Mouse (Mus musculus) testis, adult 2 months (tissue): ENCODE measurements around the gene Rbp7. TPM values are rescaled to one million over a fixed set of nuclear protein-coding genes. Genes with fewer than 3 reads are reported as not detected.

Experiments used
- H3K27ac ChIP-seq: fragments of 200-500 bp; 2 replicates; pipeline ENCODE4 v1.5.1; 2012; ENCODE audit warnings: low read depth, low read length; ENCODE audit not compliant: control insufficient read depth, insufficient read depth
- H3K27me3 ChIP-seq: fragments of 200-500 bp; 2 replicates; pipeline ENCODE4 v1.6.1; 2012; ENCODE audit warnings: mild to moderate bottlenecking, low read length, moderate library complexity; ENCODE audit not compliant: control insufficient read depth, insufficient read depth
- H3K36me3 ChIP-seq: fragments of 200-500 bp; 2 replicates; pipeline ENCODE4 v1.6.1; 2012; ENCODE audit warnings: mild to moderate bottlenecking, low read length; ENCODE audit not compliant: control insufficient read depth, insufficient read depth
- H3K4me1 ChIP-seq: fragments of 200-500 bp; 2 replicates; pipeline ENCODE4 v1.6.1; 2012; ENCODE audit warnings: low read length; ENCODE audit not compliant: control insufficient read depth, insufficient read depth
- H3K4me3 ChIP-seq: fragments of 200-500 bp; 2 replicates; pipeline ENCODE4 v1.5.1; 2012; ENCODE audit warnings: low read depth, mild to moderate bottlenecking, low read length, moderate library complexity, mixed read lengths; ENCODE audit not compliant: control insufficient read depth
- CTCF ChIP-seq: fragments of 200-500 bp; IDR thresholded peaks from 2 replicates; pipeline ENCODE4 v1.5.1; 2012; ENCODE audit warnings: low read depth, mild to moderate bottlenecking, inconsistent platforms, low read length, moderate library complexity; ENCODE audit not compliant: control insufficient read depth, insufficient read depth, insufficient replicate concordance
- POLR2A ChIP-seq: fragments of 200-500 bp; IDR thresholded peaks from 2 replicates; pipeline ENCODE4 v1.6.1; 2012; ENCODE audit warnings: low read depth, mild to moderate bottlenecking, inconsistent platforms, low read length, moderate library complexity; ENCODE audit not compliant: control insufficient read depth
- polyA plus RNA-seq: library from polyadenylated mRNA; depleted of rRNA; stranded (reverse); fragments of >200 nt; gene quantifications from 2 replicates; pipeline ENCODE4 v1.2.3, GENCODE M21; 2012

Rbp7 gene
- polyA plus RNA-seq, 1 experiment = 0.33 TPM

GRCm38 (mm10) chr4:149429592-149429991, 25.2 kb downstream of the Rbp7 start:
- TF ChIP-seq POLR2A (no peak), CTCF (no peak)
- no peaks in the 10 kb centered on the region for H3K27me3 ChIP-seq
- H3K27ac ChIP-seq = no peak overlapping the region
- no peak overlapping the region for H3K4me3 ChIP-seq
- peaks cover 3% of the 10 kb centered on the region for H3K4me1 ChIP-seq
- H3K36me3 ChIP-seq = no peaks in the 10 kb centered on the region

GRCm38 (mm10) chr4:149426325-149427199, 28.2 kb downstream of the Rbp7 start, which contains the start of gene Ube4b:
Gene Ube4b (minus strand): TSS chr4:149426749.
- no peaks in the 10 kb centered on the region for H3K36me3 ChIP-seq
- peak within 1 kb of the TSS; percentile 94 for H3K4me3 ChIP-seq
- peaks cover 3% of the 10 kb centered on the region for H3K4me1 ChIP-seq
- TF ChIP-seq CTCF (no peak), POLR2A (peak; percentile 46; the same call in 1 of the 2 replicates)
- peak within 1 kb of the TSS; percentile 90 for H3K27ac ChIP-seq
- H3K27me3 ChIP-seq = no peaks in the 10 kb centered on the region

- Histone ChIP-seq H3K4me3 (peak overlapping the region; percentile 94), H3K27me3 (no peaks in the 10 kb centered on the region), H3K4me1 (peaks cover 3% of the 10 kb centered on the region), H3K27ac (peak overlapping the region; percentile 90), H3K36me3 (no peaks in the 10 kb centered on the region)
- no peak for TF ChIP-seq CTCF
- TF ChIP-seq POLR2A = no peak
Observed at GRCm38 (mm10) chr4:149425801-149426292, 28.9 kb downstream of the Rbp7 start.

- no peak overlapping the region for H3K27ac ChIP-seq
- H3K4me1 ChIP-seq = peaks cover 3% of the 10 kb centered on the region
- no peak for TF ChIP-seq CTCF
- peak overlapping the region; percentile 31; the same call in 1 of the 2 replicates for H3K4me3 ChIP-seq
- H3K27me3 ChIP-seq = no peaks in the 10 kb centered on the region
- no peaks in the 10 kb centered on the region for H3K36me3 ChIP-seq
Observed at GRCm38 (mm10) chr4:149424755-149425154, 30.0 kb downstream of the Rbp7 start.

GRCm38 (mm10) chr4:149417854-149418365, 36.9 kb downstream of the Rbp7 start:
- Histone ChIP-seq H3K36me3 (no peaks in the 10 kb centered on the region), H3K4me1 (0 out of 2 replicates have a peak, but pooled peaks cover 2% of the 10 kb centered on the region)
- TF ChIP-seq POLR2A (no peak), CTCF (no peak)

GRCm38 (mm10) chr4:149416986-149417385, 37.8 kb downstream of the Rbp7 start:
- H3K4me3 ChIP-seq = no peak overlapping the region
- no peaks in the 10 kb centered on the region for H3K27me3 ChIP-seq
- H3K4me1 ChIP-seq = 0 out of 2 replicates have a peak, but pooled peaks cover 2% of the 10 kb centered on the region
- no peak overlapping the region for H3K27ac ChIP-seq
- TF ChIP-seq CTCF = no peak
- no peak for TF ChIP-seq POLR2A
- no peaks in the 10 kb centered on the region for H3K36me3 ChIP-seq

More at GRCm38 (mm10) chr4:149417854-149418365, 36.9 kb downstream of the Rbp7 start:
- no peak overlapping the region for H3K4me3 ChIP-seq
- no peaks in the 10 kb centered on the region for H3K27me3 ChIP-seq
- no peak overlapping the region for H3K27ac ChIP-seq

- no peaks in the 10 kb centered on the region for H3K27me3 ChIP-seq
- H3K4me3 ChIP-seq = no peak overlapping the region
- H3K27ac ChIP-seq = no peak overlapping the region
- no peaks in the 10 kb centered on the region for H3K36me3 ChIP-seq
- 0 out of 2 replicates have a peak, but pooled peaks cover 2% of the 10 kb centered on the region for H3K4me1 ChIP-seq
- no peak for TF ChIP-seq POLR2A
Observed at GRCm38 (mm10) chr4:149416417-149416816, 38.4 kb downstream of the Rbp7 start.
